ENCODE assay signal across 21 mouse cellular contexts in genomic region chr6:55054491-55054890, GRCm38 (mm10).
"Had no signal": no experiment of that assay in that cellular context is flagged by ENCODE, and none has a peak within 500 bp of the region (broad histone marks: within the 10 kb centered on the region; RNA-seq: fewer than 3 reads in every experiment).

No protein-coding gene starts in this region.

- ATAC-seq: midbrain, embryonic 15.5 days had no signal

- H3K9ac ChIP-seq: limb, embryonic 12.5 days; limb, embryonic 15.5 days; liver, embryonic 13.5 days; midbrain, embryonic 12.5 days; midbrain, embryonic 15.5 days; neural tube, embryonic 12.5 days; neural tube, embryonic 15.5 days; stomach, embryonic 15.5 days had no signal

- H3K4me2 ChIP-seq: limb, embryonic 12.5 days; limb, embryonic 15.5 days; liver, embryonic 13.5 days; midbrain, embryonic 12.5 days; midbrain, embryonic 15.5 days; neural tube, embryonic 12.5 days; neural tube, embryonic 15.5 days; stomach, embryonic 15.5 days had no signal

- DNase-seq: kidney, adult 18-20 months; kidney, postnatal 10 days; kidney, postnatal 36 days; left cerebral cortex, postnatal 4 days; liver, embryonic 13.5 days; lung, adult 2 months; lung, postnatal 14 days; lung, postnatal 4 days; right cerebral cortex, adult 18-20 months; right cerebral cortex, postnatal 14 days; right cerebral cortex, postnatal 4 days; spleen, adult 18-20 months; thymus, postnatal 25 days had no signal

- H3K9me3 ChIP-seq: limb, embryonic 12.5 days; limb, embryonic 15.5 days; liver, embryonic 13.5 days; midbrain, embryonic 12.5 days; midbrain, embryonic 15.5 days; neural tube, embryonic 12.5 days; neural tube, embryonic 15.5 days; stomach, embryonic 15.5 days had no signal

- H3K27ac ChIP-seq: layer of hippocampus, adult 2 months; limb, embryonic 12.5 days; limb, embryonic 15.5 days; liver, embryonic 13.5 days; midbrain, embryonic 12.5 days; midbrain, embryonic 15.5 days; neural tube, embryonic 12.5 days; neural tube, embryonic 15.5 days; stomach, embryonic 15.5 days had no signal

- H3K27me3 ChIP-seq: limb, embryonic 12.5 days; limb, embryonic 15.5 days; liver, embryonic 13.5 days; midbrain, embryonic 12.5 days; midbrain, embryonic 15.5 days; neural tube, embryonic 12.5 days; neural tube, embryonic 15.5 days; stomach, embryonic 15.5 days had no signal

- H3K4me3 ChIP-seq: layer of hippocampus, adult 2 months; limb, embryonic 12.5 days; limb, embryonic 15.5 days; liver, embryonic 13.5 days; midbrain, embryonic 12.5 days; midbrain, embryonic 15.5 days; neural tube, embryonic 12.5 days; neural tube, embryonic 15.5 days; stomach, embryonic 15.5 days had no signal

- H3K4me1 ChIP-seq: limb, embryonic 12.5 days; limb, embryonic 15.5 days; midbrain, embryonic 12.5 days; midbrain, embryonic 15.5 days; neural tube, embryonic 12.5 days; neural tube, embryonic 15.5 days; stomach, embryonic 15.5 days had no signal
